Mouse (Mus musculus) urinary bladder, postnatal 10 days (tissue): ENCODE results near the gene Bhmt2.

Experiments used
- DNase-seq: peaks from one replicate; pipeline ENCODE4 v3.0.0; 2022; ENCODE audit warnings: low spot score

Gene Bhmt2

GRCm38 (mm10) chr13:93637282-93638245 is 36.5 kb downstream of the Bhmt2 start, which contains the start of gene Bhmt:
Bhmt (minus strand) TSS chr13:93637961.
- DNase-seq, result no peak

DNA sequence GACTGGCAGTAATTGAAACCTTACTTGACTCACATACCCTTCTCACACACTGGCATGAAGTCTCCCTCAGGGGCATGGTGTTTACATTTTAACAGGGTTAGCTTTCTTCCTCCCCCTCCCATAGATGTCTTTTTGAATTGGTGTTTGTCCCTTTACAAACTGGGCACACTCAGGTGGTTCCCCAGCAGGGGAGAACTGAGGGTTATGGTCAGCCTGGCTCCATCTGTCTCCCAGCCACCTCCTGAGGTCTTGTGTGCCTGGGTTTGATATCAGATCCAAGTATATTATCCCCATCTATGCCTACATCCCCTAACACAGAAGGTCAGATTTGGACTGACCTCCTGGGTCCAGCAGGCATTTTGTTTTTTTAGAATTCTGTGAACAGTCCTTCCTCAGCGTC is 37.5 kb downstream of the Bhmt2 start:
- no peak for DNase-seq

- no peak for DNase-seq
Observed at GRCm38 (mm10) chr13:93632927-93633326, 41.2 kb downstream of the Bhmt2 start.

GRCm38 (mm10) chr13:93630941-93631705 is 43.0 kb downstream of the Bhmt2 start:
- DNase-seq, result no peak

DNA sequence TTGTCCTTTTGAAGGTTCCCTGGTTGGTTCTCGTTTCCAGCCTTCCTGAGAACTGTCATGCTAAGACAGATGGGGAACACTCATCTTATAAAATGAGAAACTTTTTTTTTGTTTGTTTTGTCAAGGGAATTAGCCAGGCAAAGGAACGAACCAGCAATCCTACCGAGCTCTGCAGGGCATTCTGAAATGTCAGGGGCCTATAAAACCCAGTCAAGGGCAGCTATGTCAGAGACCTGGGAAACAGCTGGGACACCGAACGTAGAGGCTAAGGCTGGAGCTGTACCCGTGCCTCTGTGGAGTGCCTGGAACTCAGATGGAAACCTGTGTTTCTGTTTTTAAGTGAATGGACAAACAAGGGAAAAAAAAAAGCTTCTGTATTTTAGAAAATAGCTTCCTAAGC is 45.2 kb downstream of the Bhmt2 start:
- no peak for DNase-seq

DNA sequence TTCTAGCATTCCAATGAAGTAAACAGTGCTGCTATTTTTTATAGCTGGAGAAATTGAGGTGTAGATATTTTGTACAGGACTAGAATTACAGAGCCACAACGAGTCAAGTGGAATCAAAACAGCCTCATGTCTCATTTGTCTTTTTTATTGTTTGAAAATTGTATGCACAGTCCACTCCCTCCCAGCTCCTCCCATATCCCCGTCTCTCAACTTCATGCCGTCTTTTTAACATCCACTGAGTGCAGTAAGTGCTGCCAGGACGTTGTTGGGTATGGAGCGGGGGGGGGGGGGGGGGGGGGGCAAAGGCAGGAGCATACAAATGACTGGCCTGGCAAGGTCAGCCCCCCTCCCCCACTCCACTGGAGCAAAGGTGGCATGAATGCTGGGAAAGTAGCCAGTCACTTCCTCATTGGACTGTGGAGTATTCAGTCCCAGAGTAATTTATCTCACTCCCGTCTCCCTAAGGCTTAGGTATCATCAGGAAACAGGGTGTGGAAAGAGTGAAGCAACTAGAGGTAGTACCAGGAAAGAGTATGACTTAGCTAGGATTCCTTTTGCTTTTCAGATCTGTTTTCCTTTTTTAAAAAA is 59.6 kb downstream of the Bhmt2 start:
- DNase-seq, result no peak

DNA sequence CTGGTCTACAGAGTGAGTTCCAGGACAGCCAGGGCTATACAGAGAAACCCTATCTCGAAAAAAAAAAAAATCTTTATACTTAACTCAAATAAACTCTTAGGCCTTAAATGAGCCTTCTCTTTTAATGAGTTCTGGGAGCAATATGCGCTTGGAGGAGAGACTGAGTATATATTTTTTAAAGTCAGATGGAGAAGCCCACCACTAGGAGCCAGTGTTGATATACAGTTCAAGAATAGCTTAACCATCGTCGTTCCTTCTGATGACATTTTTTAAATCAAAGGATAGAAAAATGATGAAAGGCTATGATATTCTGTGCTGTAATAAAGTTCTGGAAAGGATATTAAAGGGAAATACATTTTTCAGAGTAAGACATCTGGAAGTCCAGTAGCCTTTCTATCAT is 60.3 kb downstream of the Bhmt2 start:
- no peak for DNase-seq

DNA sequence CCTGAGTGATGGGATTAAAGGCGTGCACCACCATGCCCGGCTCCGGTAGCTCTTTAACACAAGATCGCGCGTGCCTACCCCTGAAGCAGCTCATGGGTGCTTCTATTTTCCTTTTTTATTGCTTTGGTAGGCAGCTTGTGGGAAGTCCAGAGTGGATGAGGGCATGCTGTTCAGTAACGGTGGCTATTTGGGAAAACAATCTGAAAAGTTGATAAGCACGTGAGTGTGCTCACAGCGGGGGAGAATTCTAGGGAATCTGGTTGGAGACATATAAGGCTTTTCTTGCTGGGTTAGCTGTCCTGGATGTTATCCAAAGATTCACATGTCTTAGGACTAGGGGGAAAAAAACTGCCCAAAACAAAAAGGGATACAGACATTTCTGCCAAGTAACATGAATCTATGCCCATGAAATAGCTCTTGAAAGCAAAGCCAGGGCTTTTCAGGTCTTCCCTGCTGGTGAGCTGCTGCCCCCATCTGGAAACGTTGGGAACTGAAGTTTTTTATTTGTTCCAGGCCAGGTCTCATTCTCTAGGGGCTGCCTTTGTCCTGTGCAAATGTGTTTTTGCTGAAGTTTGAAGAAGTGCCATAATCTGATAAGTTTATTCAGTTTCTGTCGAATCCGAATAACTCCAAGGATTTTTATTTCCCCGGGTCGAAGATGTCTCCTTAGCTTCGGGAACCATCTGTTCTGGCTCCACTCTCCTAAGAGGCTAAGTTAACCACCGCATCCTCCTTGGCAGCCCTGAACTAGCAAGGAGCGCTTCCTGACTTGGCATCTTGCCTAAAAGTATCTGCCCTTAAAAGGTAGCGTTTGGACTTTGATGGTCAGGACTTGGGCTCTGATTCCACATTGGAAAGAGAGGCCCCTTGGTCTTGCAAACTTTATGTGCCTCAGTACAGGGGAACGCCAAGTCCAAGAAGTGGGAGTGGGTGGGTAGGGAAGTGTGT is 61.2 kb downstream of the Bhmt2 start:
- DNase-seq, result peak; percentile 34

DNA sequence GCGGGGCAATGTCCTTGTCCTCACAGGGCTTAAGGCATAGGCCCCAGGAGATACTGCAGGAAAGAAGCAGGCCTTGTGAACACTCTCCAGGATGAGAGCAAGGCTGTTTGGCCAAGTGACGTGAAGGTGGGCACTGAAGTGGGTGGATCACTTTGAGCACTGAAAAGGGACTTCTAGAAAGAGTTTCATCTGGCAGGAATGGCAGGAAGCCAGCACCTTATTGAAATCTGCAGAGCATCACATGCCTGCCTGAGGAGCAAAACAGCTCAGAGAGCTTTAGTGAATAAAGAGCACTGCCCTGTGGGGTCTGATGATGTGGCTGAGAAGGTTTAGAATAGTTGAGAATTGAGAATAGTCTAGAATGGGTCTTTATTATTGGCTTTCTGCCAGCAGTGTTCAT is 65.6 kb downstream of the Bhmt2 start:
- no peak for DNase-seq

DNA sequence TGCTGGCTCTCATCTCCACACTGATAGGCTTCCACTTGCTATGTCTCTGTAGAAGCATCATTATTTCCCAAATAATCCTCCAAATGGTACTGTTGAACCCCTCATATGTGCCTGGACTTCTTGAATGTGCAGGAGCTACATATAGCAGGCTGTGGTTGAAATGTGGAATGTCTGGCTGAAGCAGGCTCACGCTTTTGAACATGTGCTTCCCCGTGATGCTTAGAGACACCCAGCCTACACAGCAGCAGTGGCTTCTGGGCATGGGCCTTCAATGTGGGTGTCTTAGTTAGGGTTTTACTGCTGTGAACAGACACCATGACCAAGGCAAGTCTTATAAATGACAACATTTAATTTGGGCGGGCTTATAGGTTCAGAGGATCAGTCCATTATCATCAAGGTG is 66.4 kb downstream of the Bhmt2 start:
- no peak for DNase-seq

- no peak for DNase-seq
Observed at GRCm38 (mm10) chr13:93606868-93607578, 67.1 kb downstream of the Bhmt2 start.
